Mouse (Mus musculus) mouse embryonic stem cell (cell line): ENCODE measurements around the gene Thap3.

Source experiments
- in situ Hi-C, 2 experiments: fragments of 300-500 bp; cut with MboI; formaldehyde crosslinking; loops; 1 replicate in 1 of 2; 3 replicates in 1 of 2; pipeline ENCODE4 v1.14.3; 2019 to 2020; ENCODE audit warnings: low sequenced_read_pairs in 2 of 2, low pct_unique_long_range_greater_than_20kb in 1 of 2, mixed read lengths in 1 of 2; ENCODE audit not compliant: unreplicated experiment in 1 of 2

Gene Thap3

GRCm38 (mm10) chr4:151948497-151949471 is 40.0 kb downstream of the Thap3 start:
- in situ Hi-C loops = no loop called here

- in situ Hi-C loops = no loop called here
Observed at GRCm38 (mm10) chr4:151946211-151946610, 42.6 kb downstream of the Thap3 start.

- in situ Hi-C loops = no loop called here
Observed at GRCm38 (mm10) chr4:151938089-151938488, 50.7 kb downstream of the Thap3 start.

- in situ Hi-C loops = no loop called here
Observed at GRCm38 (mm10) chr4:151937441-151937840, 51.4 kb downstream of the Thap3 start.

- in situ Hi-C loops = no loop called here
Observed at GRCm38 (mm10) chr4:151934215-151934572, 54.6 kb downstream of the Thap3 start.

- in situ Hi-C loops = no loop called here
Observed at GRCm38 (mm10) chr4:151933505-151934214, 55.1 kb downstream of the Thap3 start, which contains the start of gene Dnajc11. TSS of gene Dnajc11 (plus strand) at chr4:151933691.
